Mouse (Mus musculus): ENCODE measurements at regions not wholly inside any gene's neighbourhood (a gene's known extent, or its start where the extent isn't known, plus 50 kb on each side); places are given as distances from the start of the nearest gene placed in this dataset.

- no peak for DNase-seq
- no peaks in the 10 kb centered on the region for H3K4me1 ChIP-seq (ENCODE audit: control insufficient read depth, insufficient read depth, low read length)
- H3K27me3 ChIP-seq (replicated peaks; ENCODE audit: control insufficient read depth, insufficient read depth, low read length): no peaks in the 10 kb centered on the region
- H3K27ac ChIP-seq (ENCODE audit: insufficient read depth, low read depth, low read length): no peak overlapping the region
- 59% methylated on average over 1 of the region's 1 CpGs for WGBS
- TF ChIP-seq CTCF (conservative IDR thresholded peaks at IDR 0.05; ENCODE audit: insufficient read depth, insufficient read length, low read depth, low read length): no peak
- no peaks in the 10 kb centered on the region for H3K36me3 ChIP-seq (ENCODE audit: control insufficient read depth, insufficient read depth, low read length)
- no peak overlapping the region for H3K4me3 ChIP-seq (ENCODE audit: insufficient read depth, low read depth, low read length)
These were observed 298.4 kb downstream of the Ets1 start for GRCm38 (mm10) chr9:32934436-32934835.

GRCm38 (mm10) chr9:32936462-32936861 is 300.4 kb downstream of the Ets1 start:
- Histone ChIP-seq H3K36me3 (ENCODE audit: control insufficient read depth, insufficient read depth, low read length) (no peaks in the 10 kb centered on the region), H3K27ac (ENCODE audit: insufficient read depth, low read depth, low read length) (no peak overlapping the region), H3K27me3 (replicated peaks; ENCODE audit: control insufficient read depth, insufficient read depth, low read length) (no peaks in the 10 kb centered on the region), H3K4me1 (ENCODE audit: control insufficient read depth, insufficient read depth, low read length) (0 out of 2 replicates have a peak, but pooled peaks cover 4% of the 10 kb centered on the region), H3K4me3 (ENCODE audit: insufficient read depth, low read depth, low read length) (no peak overlapping the region)
- no peak for DNase-seq
- 35% methylated on average over 9 of the region's 9 CpGs for WGBS
- TF ChIP-seq CTCF (conservative IDR thresholded peaks at IDR 0.05; ENCODE audit: insufficient read depth, insufficient read length, low read depth, low read length): no peak
- no peak for TF ChIP-seq POLR2A (IDR thresholded peaks at IDR 0.05; ENCODE audit: low read depth, low read length)

DNA sequence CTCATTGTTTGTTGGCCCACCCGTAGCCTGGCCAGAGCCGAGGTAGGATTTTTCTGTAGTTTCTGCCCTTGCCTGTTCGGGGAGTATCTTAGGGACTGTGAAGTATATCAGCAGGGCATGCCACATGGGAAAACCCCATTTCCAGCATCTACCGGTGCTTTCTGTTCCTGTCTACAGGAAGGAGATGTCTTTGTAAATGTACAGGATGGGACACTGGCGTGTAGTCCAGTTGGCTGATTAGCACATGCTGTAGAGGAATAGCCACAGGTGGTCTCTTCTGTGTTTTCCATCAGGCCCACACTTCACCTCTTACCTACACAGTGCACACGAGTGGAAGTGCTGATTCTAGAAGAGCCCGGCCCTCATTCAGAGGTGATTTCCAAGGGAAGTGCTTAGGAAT is 301.4 kb downstream of the Ets1 start:
- TF ChIP-seq CTCF (conservative IDR thresholded peaks at IDR 0.05; ENCODE audit: insufficient read depth, insufficient read length, low read depth, low read length) (no peak), POLR2A (IDR thresholded peaks at IDR 0.05; ENCODE audit: low read depth, low read length) (no peak)
- 78% methylated on average over 7 of the region's 7 CpGs for WGBS
- no peak overlapping the region for H3K27ac ChIP-seq (ENCODE audit: insufficient read depth, low read depth, low read length)

GRCm38 (mm10) chr9:32938857-32939256 is 302.8 kb downstream of the Ets1 start:
- 87% methylated on average over 6 of the region's 6 CpGs for WGBS
- no peak overlapping the region for H3K27ac ChIP-seq (ENCODE audit: insufficient read depth, low read depth, low read length)
- H3K27me3 ChIP-seq (replicated peaks; ENCODE audit: control insufficient read depth, insufficient read depth, low read length): no peaks in the 10 kb centered on the region
- no peak for DNase-seq
- TF ChIP-seq CTCF (conservative IDR thresholded peaks at IDR 0.05; ENCODE audit: insufficient read depth, insufficient read length, low read depth, low read length) (no peak), POLR2A (IDR thresholded peaks at IDR 0.05; ENCODE audit: low read depth, low read length) (no peak)
- H3K36me3 ChIP-seq (ENCODE audit: control insufficient read depth, insufficient read depth, low read length): no peaks in the 10 kb centered on the region
- no peak overlapping the region for H3K4me3 ChIP-seq (ENCODE audit: insufficient read depth, low read depth, low read length)
- H3K4me1 ChIP-seq (ENCODE audit: control insufficient read depth, insufficient read depth, low read length): 0 out of 2 replicates have a peak, but pooled peaks cover 4% of the 10 kb centered on the region

More for the DNA sequence above, 301.4 kb downstream of the Ets1 start:
- Histone ChIP-seq H3K27me3 (replicated peaks; ENCODE audit: control insufficient read depth, insufficient read depth, low read length) (no peaks in the 10 kb centered on the region), H3K4me3 (ENCODE audit: insufficient read depth, low read depth, low read length) (no peak overlapping the region), H3K36me3 (ENCODE audit: control insufficient read depth, insufficient read depth, low read length) (no peaks in the 10 kb centered on the region), H3K4me1 (ENCODE audit: control insufficient read depth, insufficient read depth, low read length) (0 out of 2 replicates have a peak, but pooled peaks cover 4% of the 10 kb centered on the region)
- no peak for DNase-seq

DNA sequence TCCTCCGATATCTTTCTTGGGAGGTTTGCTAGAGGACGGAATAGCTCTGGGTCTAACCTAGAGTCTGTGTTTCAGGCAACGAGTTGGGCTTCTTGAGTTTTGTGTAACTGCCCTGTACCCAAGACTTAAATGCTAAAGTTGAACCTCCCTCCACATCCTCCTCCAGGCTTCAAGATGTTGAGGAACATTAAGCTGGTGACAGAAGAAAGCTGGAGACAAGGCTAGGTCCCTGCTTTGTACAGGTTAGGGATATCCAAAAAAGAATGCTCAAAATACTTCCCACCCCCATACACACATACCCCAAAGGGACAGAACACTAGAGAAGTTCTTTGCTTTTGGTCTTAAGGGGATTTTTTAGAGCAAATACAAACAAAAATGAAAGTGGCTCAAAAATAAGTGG is 303.6 kb downstream of the Ets1 start:
- Histone ChIP-seq H3K4me1 (ENCODE audit: control insufficient read depth, insufficient read depth, low read length) (0 out of 2 replicates have a peak, but pooled peaks cover 4% of the 10 kb centered on the region), H3K36me3 (ENCODE audit: control insufficient read depth, insufficient read depth, low read length) (no peaks in the 10 kb centered on the region), H3K27me3 (replicated peaks; ENCODE audit: control insufficient read depth, insufficient read depth, low read length) (no peaks in the 10 kb centered on the region), H3K27ac (ENCODE audit: insufficient read depth, low read depth, low read length) (0 out of 2 replicates have a peak overlapping the region, but pooled peaks have one; percentile 3), H3K4me3 (ENCODE audit: insufficient read depth, low read depth, low read length) (no peak overlapping the region)
- TF ChIP-seq POLR2A (IDR thresholded peaks at IDR 0.05; ENCODE audit: low read depth, low read length) (no peak), CTCF (conservative IDR thresholded peaks at IDR 0.05; ENCODE audit: insufficient read depth, insufficient read length, low read depth, low read length) (no peak)
- 80% methylated on average over 3 of the region's 3 CpGs for whole genome bisulfite sequencing
- DNase-seq: no peak

DNA sequence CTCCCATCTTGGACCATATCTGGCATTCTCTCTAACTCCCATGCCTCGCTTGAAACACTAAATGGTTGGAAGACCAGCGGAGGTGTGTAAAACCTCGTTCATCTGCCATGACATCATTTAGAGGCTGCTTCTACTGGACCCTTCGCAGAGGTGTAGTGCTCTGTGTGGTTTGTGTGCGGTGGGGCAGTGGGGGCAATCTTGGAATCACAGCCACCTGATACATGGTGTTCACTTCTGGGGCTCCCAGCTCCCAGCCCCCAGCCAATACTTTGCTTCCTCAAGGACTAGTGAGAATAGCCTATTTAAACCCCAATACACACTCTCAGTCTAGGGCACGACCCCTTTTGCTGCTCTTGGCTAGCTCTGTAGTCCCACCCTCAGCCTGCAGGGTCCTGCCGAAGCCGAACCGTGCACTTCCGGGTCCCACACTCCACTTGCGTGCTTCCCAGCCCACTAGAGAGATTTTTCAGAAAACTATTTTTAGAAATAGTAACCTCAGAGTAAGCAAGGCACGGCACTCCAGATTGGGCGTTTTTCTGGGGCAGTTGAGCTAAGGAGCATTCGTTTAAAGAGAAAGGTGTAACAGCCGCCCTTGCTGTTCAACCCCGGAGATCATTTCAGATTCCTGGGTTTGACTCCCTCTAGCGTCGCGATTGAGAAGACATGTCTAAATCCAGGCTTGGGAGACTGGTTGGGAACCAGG is 304.2 kb downstream of the Ets1 start:
- Histone ChIP-seq H3K36me3 (ENCODE audit: control insufficient read depth, insufficient read depth, low read length) (no peaks in the 10 kb centered on the region), H3K4me1 (ENCODE audit: control insufficient read depth, insufficient read depth, low read length) (0 out of 2 replicates have a peak, but pooled peaks cover 4% of the 10 kb centered on the region), H3K4me3 (ENCODE audit: insufficient read depth, low read depth, low read length) (peak overlapping the region; percentile 54), H3K27ac (ENCODE audit: insufficient read depth, low read depth, low read length) (peak overlapping the region; percentile 65), H3K27me3 (replicated peaks; ENCODE audit: control insufficient read depth, insufficient read depth, low read length) (no peaks in the 10 kb centered on the region)
- TF ChIP-seq POLR2A (IDR thresholded peaks at IDR 0.05; ENCODE audit: low read depth, low read length) (no peak), CTCF (conservative IDR thresholded peaks at IDR 0.05; ENCODE audit: insufficient read depth, insufficient read length, low read depth, low read length) (peak; percentile 77)
- 17% methylated on average over 19 of the region's 19 CpGs for WGBS
- DNase-seq: peak; percentile 89

DNA sequence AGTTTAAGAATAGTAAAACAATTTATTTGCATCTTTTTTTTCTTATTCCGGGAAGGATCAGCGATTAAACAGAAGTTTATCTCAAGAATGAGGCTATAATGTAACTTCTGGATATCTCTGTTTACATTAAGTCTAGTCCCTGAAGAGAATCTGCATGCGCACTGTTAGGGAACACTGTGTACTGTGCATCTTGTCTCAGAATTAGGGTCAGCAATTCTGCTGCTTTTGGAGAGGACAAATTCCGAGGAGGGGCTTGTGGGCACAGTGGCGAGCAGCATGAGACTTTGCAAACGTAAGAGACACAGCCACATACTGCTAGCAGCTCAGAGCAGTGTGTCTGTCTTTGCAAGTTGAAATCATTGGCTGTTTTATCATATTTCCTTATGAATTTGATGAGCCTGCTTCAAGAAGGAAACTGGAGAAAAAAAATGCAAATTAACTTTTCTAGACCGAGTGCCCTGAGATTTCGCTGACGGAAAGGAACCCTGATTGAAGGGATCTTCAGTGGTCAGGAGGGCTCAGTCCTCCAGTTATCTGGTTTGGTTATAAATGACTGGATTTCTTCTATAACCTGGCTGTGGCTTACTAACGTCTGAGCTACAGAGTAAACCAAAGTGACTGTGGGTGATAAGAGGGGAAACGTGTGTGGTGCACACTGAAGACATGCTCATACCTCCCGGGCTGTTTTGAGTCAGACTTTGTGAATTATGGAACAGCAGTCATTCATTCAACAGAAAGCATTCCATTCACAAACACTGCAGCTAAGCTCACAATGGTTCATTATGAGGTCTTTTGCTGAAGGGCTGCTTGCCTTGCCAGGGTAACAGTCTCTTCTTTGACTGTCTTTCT is 305.1 kb downstream of the Ets1 start:
- 0 out of 2 replicates have a peak, but pooled peaks cover 4% of the 10 kb centered on the region for H3K4me1 ChIP-seq (ENCODE audit: control insufficient read depth, insufficient read depth, low read length)
- H3K27ac ChIP-seq (ENCODE audit: insufficient read depth, low read depth, low read length): no peak overlapping the region; the same call in 1 of the 2 replicates
- DNase-seq: no peak
- no peaks in the 10 kb centered on the region for H3K36me3 ChIP-seq (ENCODE audit: control insufficient read depth, insufficient read depth, low read length)
- 53% methylated on average over 12 of the region's 12 CpGs for WGBS
- no peaks in the 10 kb centered on the region for H3K27me3 ChIP-seq (replicated peaks; ENCODE audit: control insufficient read depth, insufficient read depth, low read length)
- no peak for TF ChIP-seq POLR2A (IDR thresholded peaks at IDR 0.05; ENCODE audit: low read depth, low read length)
- TF ChIP-seq CTCF (conservative IDR thresholded peaks at IDR 0.05; ENCODE audit: insufficient read depth, insufficient read length, low read depth, low read length): no peak
- no peak overlapping the region for H3K4me3 ChIP-seq (ENCODE audit: insufficient read depth, low read depth, low read length)
